Mouse (Mus musculus) hindbrain, embryonic 12.5 days (tissue): ENCODE data around the gene Thegl. TPM values are rescaled to one million over a fixed set of nuclear protein-coding genes. Genes with fewer than 3 reads are reported as not detected.
"Not testable (repeated sequence)": the region's sequence is repeated elsewhere in the genome, so short reads cannot be mapped to it uniquely, and the experiment has no call there.

Experiments
- ATAC-seq: fragments of 200-750 bp; cut with Nextera tagmentation; 2 replicates; pipeline ENCODE4 v1.8.0; 2017; ENCODE audit warnings: moderate TSS enrichment; ENCODE audit not compliant: low FRiP score
- H3K27ac ChIP-seq: fragments of 300-500 bp; sonication (generic); 2 replicates; pipeline ENCODE4 v1.5.1; 2016; ENCODE audit warnings: mild to moderate bottlenecking
- H3K27me3 ChIP-seq: fragments of 300-500 bp; sonication (generic); 2 replicates; pipeline ENCODE4 v1.6.1; 2016; ENCODE audit warnings: mild to moderate bottlenecking
- H3K36me3 ChIP-seq: fragments of 300-500 bp; sonication (generic); 2 replicates; pipeline ENCODE4 v1.6.1; 2016; ENCODE audit warnings: mild to moderate bottlenecking
- H3K4me1 ChIP-seq: fragments of 300-500 bp; sonication (generic); 2 replicates; pipeline ENCODE4 v1.6.1; 2016
- H3K4me2 ChIP-seq: fragments of 300-500 bp; sonication (generic); replicated peaks from 2 replicates; pipeline ENCODE4 v1.6.1; 2016; ENCODE audit warnings: mild to moderate bottlenecking
- H3K4me3 ChIP-seq: fragments of 300-500 bp; sonication (generic); 2 replicates; pipeline ENCODE4 v1.5.1; 2016; ENCODE audit warnings: mild to moderate bottlenecking
- H3K9ac ChIP-seq: fragments of 300-500 bp; sonication (generic); 2 replicates; pipeline ENCODE4 v1.6.1; 2016; ENCODE audit warnings: mild to moderate bottlenecking, moderate library complexity
- H3K9me3 ChIP-seq: fragments of 300-500 bp; sonication (generic); replicated peaks from 2 replicates; pipeline ENCODE4 v1.6.1; 2016; ENCODE audit warnings: mild to moderate bottlenecking
- WGBS: fragments of 180-500 bp; shearing (Covaris S2); methylation state at CpG from one replicate; pipeline ENCODE4 v1.1.7; 2016; 5-methylcytosine and 5-hydroxymethylcytosine counted together
- polyA plus RNA-seq: library from polyadenylated mRNA; unstranded; fragments of >200 nt; fragmentation: Nextera tagmentation; extraction: Ambion mirVana; gene quantifications from 2 replicates; pipeline ENCODE4 v1.2.1, GENCODE M21; 2016

Thegl gene
- polyA plus RNA-seq, 1 experiment from 2014 or later = 0.32 TPM

- Histone ChIP-seq H3K36me3 (peaks cover 19% of the 10 kb centered on the region), H3K4me3 (no peak within 1 kb of the TSS), H3K9me3 (0 out of 2 replicates have a peak, but pooled peaks cover 5% of the 10 kb centered on the region), H3K4me2 (no peak within 1 kb of the TSS), H3K4me1 (no peaks in the 10 kb centered on the region), H3K9ac (no peak within 1 kb of the TSS), H3K27ac (no peak within 1 kb of the TSS), H3K27me3 (no peaks in the 10 kb centered on the region)
- WGBS = 93% methylated on average over 6 of the region's 6 CpGs
- ATAC-seq = no peak
Measured at GRCm38 (mm10) chr5:77004051-77004821, 11.6 kb upstream of the Thegl start, which contains the start of gene Arl9. TSS of gene Arl9 (plus strand) at chr5:77004055.

DNA sequence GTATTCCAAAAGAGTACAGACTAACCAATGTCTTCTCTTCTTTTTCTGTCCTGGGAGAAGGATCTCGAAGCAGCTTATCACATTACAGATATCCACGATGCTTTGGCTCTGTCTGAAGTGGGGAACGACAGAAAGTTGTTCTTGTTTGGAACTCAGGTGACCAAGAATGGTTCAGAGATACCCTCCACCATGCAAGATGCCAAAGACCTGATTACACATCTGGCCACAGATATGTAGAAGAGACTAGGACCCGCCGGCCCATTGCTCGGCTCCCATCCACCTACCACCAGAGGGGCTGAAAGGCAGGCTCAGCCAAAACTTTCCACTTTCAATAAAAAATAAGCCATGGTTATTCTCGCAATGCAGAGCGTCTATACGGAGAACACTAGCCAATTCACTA lies 5.5 kb upstream of the Thegl start:
- no peaks in the 10 kb centered on the region for H3K36me3 ChIP-seq
- no peak overlapping the region for H3K9ac ChIP-seq
- H3K4me2 ChIP-seq = no peak overlapping the region
- no peak overlapping the region for H3K4me3 ChIP-seq
- WGBS = 92% methylated on average over 9 of the region's 9 CpGs
- no peak for ATAC-seq
- no peak overlapping the region for H3K27ac ChIP-seq
- H3K27me3 ChIP-seq = no peaks in the 10 kb centered on the region
- H3K9me3 ChIP-seq = no peaks in the 10 kb centered on the region
- H3K4me1 ChIP-seq = no peaks in the 10 kb centered on the region

DNA sequence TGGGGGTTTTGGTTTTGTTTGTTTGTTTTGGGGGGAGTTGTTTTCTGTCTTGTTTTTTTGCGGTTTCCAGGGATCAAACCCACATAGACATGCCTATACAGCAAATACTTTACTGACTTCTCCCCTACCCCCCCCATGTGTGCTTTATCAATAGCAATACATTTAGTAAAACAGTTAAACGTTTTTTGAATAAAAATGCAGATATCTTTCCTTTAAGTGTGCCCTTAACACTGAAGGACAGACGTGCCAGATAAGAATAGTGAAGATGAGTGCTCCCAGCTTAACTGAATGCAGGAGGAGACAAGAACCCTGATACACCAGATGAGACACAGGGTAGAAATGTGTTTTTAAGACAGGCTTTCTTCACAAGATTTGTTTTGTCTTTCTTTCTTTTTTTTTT lies 4.7 kb upstream of the Thegl start:
- 68% methylated on average over 3 of the region's 3 CpGs for WGBS
- no peaks in the 10 kb centered on the region for H3K9me3 ChIP-seq
- ATAC-seq = no peak

DNA sequence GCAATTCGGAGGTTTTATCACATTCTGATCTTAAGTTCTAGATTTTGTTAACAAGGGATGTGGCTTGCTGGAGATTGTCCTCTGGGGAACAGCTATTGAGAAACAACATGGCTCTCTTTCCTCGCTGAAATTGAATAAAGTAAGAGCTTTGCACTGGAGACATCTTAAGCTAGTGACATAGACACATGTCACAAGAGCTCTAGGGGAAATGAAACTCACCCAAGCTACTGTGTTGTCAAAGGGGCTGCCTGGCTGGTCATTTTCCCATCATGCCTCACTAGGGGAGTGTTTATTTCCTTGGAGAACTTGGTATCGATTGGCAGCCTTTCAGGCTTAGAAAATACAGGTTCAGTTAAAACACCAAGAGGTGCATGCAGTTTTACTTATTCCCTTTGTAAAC lies 2.7 kb upstream of the Thegl start:
- 82% methylated on average over 3 of the region's 3 CpGs for WGBS

More for the DNA sequence above, 4.7 kb upstream of the Thegl start:
- Histone ChIP-seq H3K36me3 (no peaks in the 10 kb centered on the region), H3K4me2 (no peak overlapping the region), H3K27me3 (no peaks in the 10 kb centered on the region), H3K9ac (no peak overlapping the region), H3K27ac (no peak overlapping the region), H3K4me1 (no peaks in the 10 kb centered on the region; the same call in 1 of the 2 replicates), H3K4me3 (no peak overlapping the region)

DNA sequence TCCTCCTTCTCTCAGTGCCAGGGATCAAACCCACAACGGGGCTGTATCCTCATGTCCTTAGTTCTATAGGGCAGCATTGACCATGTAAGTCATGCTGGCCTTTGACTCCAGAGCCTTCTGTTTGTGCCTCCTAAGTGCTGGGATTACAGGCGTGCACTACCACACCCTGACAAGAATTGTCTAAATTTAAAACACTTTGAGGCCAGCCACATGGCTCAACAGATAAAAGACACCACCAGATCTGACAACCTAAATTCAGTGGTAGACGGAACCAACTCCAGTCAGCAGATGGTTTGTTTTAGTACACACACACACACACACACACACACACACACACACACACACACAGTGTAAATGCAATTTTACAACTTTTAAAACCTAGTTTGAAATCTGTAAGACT lies 12.2 kb downstream of the Thegl start:
- no peak for ATAC-seq
- Histone ChIP-seq H3K36me3 (no peaks in the 10 kb centered on the region), H3K9ac (no peak overlapping the region), H3K4me2 (no peak overlapping the region), H3K27me3 (no peaks in the 10 kb centered on the region), H3K9me3 (no peaks in the 10 kb centered on the region), H3K4me1 (no peaks in the 10 kb centered on the region), H3K4me3 (no peak overlapping the region), H3K27ac (no peak overlapping the region)
- 89% methylated on average over 3 of the region's 3 CpGs for WGBS

More for the DNA sequence above, 2.7 kb upstream of the Thegl start:
- H3K36me3 ChIP-seq = no peaks in the 10 kb centered on the region
- no peak for ATAC-seq
- H3K4me2 ChIP-seq = no peak overlapping the region
- H3K27ac ChIP-seq = no peak overlapping the region
- H3K4me3 ChIP-seq = no peak overlapping the region
- H3K9ac ChIP-seq = no peak overlapping the region
- no peaks in the 10 kb centered on the region; the same call in 1 of the 2 replicates for H3K4me1 ChIP-seq
- H3K9me3 ChIP-seq = no peaks in the 10 kb centered on the region
- peaks cover 10% of the 10 kb centered on the region; the same call in 1 of the 2 replicates for H3K27me3 ChIP-seq

DNA sequence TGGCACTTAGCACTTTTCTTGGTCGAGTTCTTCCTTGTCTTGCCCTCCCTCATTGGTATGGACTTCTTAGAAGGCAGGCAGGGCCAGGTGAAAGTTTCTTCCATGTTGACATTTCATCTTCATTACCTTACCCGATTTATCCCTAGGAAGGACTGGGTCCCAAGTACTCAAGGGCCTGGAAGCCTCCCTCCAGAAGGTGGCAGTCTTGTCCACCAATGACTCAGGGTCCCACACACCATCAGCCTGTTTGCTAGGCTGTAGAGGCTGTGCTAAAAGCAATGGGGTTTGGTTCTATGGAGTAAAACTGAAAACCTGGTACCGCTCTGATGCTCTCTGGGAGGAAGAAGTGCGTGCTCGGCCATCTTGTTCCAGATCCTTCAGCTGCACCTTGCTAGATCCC lies 13.9 kb downstream of the Thegl start:
- Histone ChIP-seq H3K4me3 (no peak overlapping the region), H3K36me3 (no peaks in the 10 kb centered on the region), H3K9ac (no peak overlapping the region), H3K27ac (no peak overlapping the region), H3K27me3 (no peaks in the 10 kb centered on the region), H3K4me2 (no peak overlapping the region), H3K4me1 (no peaks in the 10 kb centered on the region), H3K9me3 (no peaks in the 10 kb centered on the region)
- no peak for ATAC-seq
- WGBS = 77% methylated on average over 5 of the region's 5 CpGs

GRCm38 (mm10) chr5:77035101-77035500 lies 19.3 kb downstream of the Thegl start:
- H3K27ac ChIP-seq, H3K9me3 ChIP-seq: not testable (repeated sequence)

DNA sequence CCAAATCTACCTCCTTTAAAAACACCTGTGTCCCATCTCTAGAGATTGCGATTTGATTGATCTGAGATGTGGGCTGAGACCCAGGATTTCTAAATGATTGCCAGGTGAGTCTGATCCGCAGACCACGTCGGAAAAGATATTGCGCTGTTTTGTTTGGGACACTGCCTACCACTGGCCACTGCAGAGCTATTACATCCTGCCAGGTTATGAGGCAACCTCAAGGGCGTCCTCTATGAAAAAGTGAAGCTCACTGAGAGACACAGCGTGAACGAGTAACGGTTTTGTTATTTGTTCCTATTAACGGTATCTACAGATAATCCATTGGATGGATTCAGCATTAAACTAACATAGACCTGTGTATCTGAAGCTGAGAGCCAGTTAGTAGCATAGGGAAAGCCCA lies 22.6 kb downstream of the Thegl start:
- no peak for ATAC-seq
- H3K9me3 ChIP-seq = no peaks in the 10 kb centered on the region
- 89% methylated on average over 10 of the region's 10 CpGs for WGBS
- H3K9ac ChIP-seq = no peak overlapping the region
- H3K36me3 ChIP-seq = no peaks in the 10 kb centered on the region
- no peak overlapping the region for H3K4me2 ChIP-seq
- H3K4me1 ChIP-seq = no peaks in the 10 kb centered on the region
- no peak overlapping the region for H3K27ac ChIP-seq
- no peak overlapping the region for H3K4me3 ChIP-seq
- H3K27me3 ChIP-seq = no peaks in the 10 kb centered on the region

More at GRCm38 (mm10) chr5:77035101-77035500, 19.3 kb downstream of the Thegl start:
- H3K36me3 ChIP-seq, H3K4me2 ChIP-seq, H3K27me3 ChIP-seq, H3K9ac ChIP-seq, H3K4me1 ChIP-seq, H3K4me3 ChIP-seq, ATAC-seq: not testable (repeated sequence)

GRCm38 (mm10) chr5:77039391-77039790 lies 23.6 kb downstream of the Thegl start:
- no peaks in the 10 kb centered on the region for H3K9me3 ChIP-seq
- ATAC-seq = no peak
- no peak overlapping the region for H3K9ac ChIP-seq
- H3K4me2 ChIP-seq = no peak overlapping the region
- no peaks in the 10 kb centered on the region for H3K27me3 ChIP-seq
- no peaks in the 10 kb centered on the region for H3K4me1 ChIP-seq
- H3K36me3 ChIP-seq = no peaks in the 10 kb centered on the region
- H3K4me3 ChIP-seq = no peak overlapping the region
- no peak overlapping the region for H3K27ac ChIP-seq

GRCm38 (mm10) chr5:77044362-77044761 lies 28.5 kb downstream of the Thegl start:
- Histone ChIP-seq H3K27ac (no peak overlapping the region), H3K9me3 (no peaks in the 10 kb centered on the region)
- 74% methylated on average over 5 of the region's 5 CpGs for WGBS

DNA sequence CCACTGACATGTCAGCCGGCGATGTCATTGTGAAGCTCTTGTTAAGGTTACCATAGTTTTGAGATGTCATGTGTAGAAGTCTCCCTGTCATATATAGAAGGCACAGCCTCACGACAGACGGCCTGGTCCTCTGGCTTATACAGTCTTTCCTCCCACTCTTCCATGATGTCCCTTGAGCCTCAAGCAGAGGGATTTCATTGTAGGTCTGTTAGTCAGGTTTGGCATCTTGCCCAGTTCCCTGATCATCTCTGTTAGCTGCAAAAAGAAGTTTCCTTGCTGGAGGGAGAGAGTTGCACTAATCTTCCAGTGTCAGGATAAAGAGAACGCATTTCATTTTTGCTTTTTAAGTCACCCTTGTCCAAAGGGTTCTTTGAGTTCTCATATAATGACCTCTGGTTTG lies 36.8 kb downstream of the Thegl start:
- ATAC-seq = no peak
- no peak overlapping the region for H3K27ac ChIP-seq
- 93% methylated on average over 5 of the region's 5 CpGs for WGBS
- H3K9me3 ChIP-seq = no peaks in the 10 kb centered on the region
- H3K27me3 ChIP-seq = no peaks in the 10 kb centered on the region
- no peak overlapping the region for H3K9ac ChIP-seq
- H3K36me3 ChIP-seq = no peaks in the 10 kb centered on the region
- H3K4me1 ChIP-seq = no peaks in the 10 kb centered on the region
- H3K4me3 ChIP-seq = no peak overlapping the region
- H3K4me2 ChIP-seq = no peak overlapping the region

More at GRCm38 (mm10) chr5:77044362-77044761, 28.5 kb downstream of the Thegl start:
- no peak overlapping the region for H3K4me2 ChIP-seq
- H3K36me3 ChIP-seq = no peaks in the 10 kb centered on the region
- H3K4me3 ChIP-seq = no peak overlapping the region
- no peaks in the 10 kb centered on the region for H3K27me3 ChIP-seq
- H3K4me1 ChIP-seq = no peaks in the 10 kb centered on the region
- ATAC-seq = no peak
- no peak overlapping the region for H3K9ac ChIP-seq

DNA sequence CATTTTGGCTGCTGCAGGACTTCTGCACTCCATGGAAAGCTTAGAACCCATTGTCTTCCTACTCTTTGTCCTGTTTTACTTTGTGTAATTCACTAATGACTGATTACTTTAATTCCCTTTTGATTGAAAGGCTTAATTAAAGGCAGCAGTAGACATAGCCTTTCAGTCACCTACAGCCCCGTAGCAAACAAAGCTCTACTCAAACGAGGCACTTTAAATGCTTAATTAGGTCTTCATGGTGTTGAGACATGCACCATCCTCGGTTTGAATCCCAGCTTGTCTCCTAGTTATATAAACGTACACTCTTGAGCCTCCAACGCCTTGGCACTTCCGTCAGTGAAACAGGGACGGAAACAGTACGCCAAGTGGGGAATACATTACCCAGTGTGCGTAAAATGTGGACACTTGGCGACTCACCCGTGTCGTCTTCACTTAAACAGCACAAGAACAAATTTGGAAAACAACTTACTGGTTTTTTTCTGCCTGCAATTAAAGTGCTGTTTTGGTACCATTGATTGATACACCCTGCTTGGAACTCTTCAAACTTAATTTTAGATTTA lies 41.1 kb downstream of the Thegl start:
- no peak for ATAC-seq
- Histone ChIP-seq H3K27me3 (no peaks in the 10 kb centered on the region), H3K4me2 (no peak overlapping the region), H3K4me3 (no peak overlapping the region), H3K9me3 (no peaks in the 10 kb centered on the region), H3K4me1 (peaks cover 3% of the 10 kb centered on the region; the same call in 1 of the 2 replicates), H3K27ac (no peak overlapping the region), H3K36me3 (no peaks in the 10 kb centered on the region), H3K9ac (no peak overlapping the region)
- 61% methylated on average over 12 of the region's 12 CpGs for WGBS

DNA sequence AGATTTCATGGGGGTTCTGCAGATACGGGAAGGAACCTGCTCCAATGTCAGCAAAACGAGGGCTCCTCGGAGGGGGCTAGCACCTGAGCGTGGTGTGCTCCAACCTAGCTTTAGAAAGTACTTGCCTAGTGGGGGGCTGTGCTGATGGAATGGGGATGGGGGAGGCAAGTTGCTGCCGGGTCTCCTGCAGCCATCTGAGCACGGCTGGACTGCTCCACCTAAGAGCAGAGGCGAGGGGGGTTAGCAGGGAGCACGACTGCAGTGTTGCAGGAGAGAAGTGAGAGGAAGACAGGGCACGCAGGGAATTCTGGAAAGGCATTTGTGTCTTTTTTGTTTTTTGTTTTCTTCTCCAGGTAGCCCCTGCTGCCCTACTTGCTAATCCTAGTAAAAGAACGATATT lies 44.5 kb downstream of the Thegl start:
- ATAC-seq = no peak
- no peak overlapping the region for H3K27ac ChIP-seq
- WGBS = 33% methylated on average over 10 of the region's 10 CpGs
- H3K9ac ChIP-seq = no peak overlapping the region
- no peaks in the 10 kb centered on the region for H3K36me3 ChIP-seq
- H3K27me3 ChIP-seq = no peaks in the 10 kb centered on the region
- no peak overlapping the region for H3K4me2 ChIP-seq
- H3K4me1 ChIP-seq = peaks cover 3% of the 10 kb centered on the region; the same call in 1 of the 2 replicates
- no peak overlapping the region for H3K4me3 ChIP-seq
- H3K9me3 ChIP-seq = no peaks in the 10 kb centered on the region
